Mouse (Mus musculus): ENCODE data around the gene Cxcr1.
"Not testable (repeated sequence)": the region's sequence is repeated elsewhere in the genome, so short reads cannot be mapped to it uniquely, and the experiment has no call there.

The Cxcr1 gene

DNA sequence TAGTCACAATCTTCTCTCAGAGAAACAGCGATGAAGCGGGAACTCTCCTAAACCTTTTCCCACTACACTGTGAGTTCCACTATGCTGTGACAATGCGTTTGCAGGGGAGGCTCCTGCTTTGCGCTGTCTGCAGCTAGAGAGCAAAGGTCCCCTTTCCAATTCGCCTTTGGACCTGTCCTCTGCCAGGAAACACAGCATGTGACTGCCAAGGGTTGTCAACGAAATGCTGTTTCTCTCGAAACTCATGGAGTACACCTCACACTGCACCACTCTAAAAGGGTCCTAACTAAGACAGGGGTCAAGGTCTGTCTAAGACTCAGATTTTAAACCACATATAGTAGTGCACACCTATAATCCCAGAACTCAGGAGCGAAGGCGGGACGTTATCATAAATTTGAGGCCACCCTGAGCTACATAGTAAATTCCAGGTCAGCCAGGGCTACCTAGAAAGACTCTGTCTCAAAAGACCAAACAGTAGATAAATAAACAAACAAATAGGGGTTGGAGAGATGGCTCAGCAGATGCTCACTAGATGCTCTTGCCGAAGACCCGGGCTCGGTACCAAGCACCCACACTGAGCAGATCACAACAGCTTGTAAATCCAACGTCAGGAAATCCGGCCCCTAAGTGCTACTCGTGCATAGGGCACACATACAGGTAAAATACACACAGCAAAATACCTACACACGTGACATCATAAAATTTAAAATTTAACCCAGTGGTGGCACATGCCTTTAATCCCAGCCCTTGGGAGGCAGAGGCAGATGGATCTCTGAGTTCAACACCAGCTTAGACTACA, 2.4 kb upstream of the Cxcr1 start:
- no peak for DNase-seq (ENCODE audit: low spot score in 2 of 2)

DNA sequence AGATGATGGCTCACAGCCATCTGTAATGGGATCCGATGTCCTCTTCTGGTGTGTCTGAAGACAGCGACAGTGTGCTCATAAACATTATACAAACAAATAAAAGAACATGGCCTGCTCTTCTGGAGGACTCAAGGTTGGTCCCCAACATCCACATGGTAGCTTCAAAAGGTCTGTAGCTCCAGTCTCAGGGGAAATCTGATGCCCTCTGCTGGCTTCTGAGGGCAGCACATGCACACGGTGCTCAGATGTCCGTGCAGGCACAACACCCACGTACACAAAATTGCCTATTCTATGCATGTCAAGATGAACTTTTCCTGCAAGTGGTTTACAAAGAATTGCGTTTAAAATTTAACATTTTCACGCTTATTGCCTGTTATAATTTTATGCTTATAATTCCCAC, 1.5 kb upstream of the Cxcr1 start:
- DNase-seq (ENCODE audit: low spot score in 2 of 2), result no peak

- no peak for DNase-seq (ENCODE audit: low spot score in 2 of 2)
Observed at GRCm38 (mm10) chr1:74192711-74193110, 1.7 kb downstream of the Cxcr1 start.

GRCm38 (mm10) chr1:74190471-74190870, 4.0 kb downstream of the Cxcr1 start:
- DNase-seq (ENCODE audit: low spot score in 2 of 2), result no peak

DNA sequence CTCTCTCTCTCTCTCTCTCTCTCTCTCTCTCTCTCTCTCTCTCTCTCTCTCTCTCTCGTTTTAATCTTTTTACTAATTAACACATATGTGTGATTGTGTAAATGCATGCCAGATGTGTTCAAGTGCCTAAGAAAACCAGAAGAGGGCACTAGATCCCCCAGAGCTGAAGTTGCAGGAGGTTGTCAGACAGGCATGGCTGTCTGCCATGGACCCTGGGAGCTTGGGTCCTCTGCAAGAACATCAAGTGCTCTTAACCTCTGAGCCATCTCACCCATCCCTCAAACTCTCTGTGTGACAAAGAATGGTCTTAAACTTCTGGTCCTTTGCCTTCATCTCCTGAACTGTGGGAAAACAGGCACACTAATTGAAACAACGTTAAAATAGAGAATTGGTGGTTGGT, 11.4 kb downstream of the Cxcr1 start:
- no peak for DNase-seq (ENCODE audit: low spot score in 2 of 2)

DNA sequence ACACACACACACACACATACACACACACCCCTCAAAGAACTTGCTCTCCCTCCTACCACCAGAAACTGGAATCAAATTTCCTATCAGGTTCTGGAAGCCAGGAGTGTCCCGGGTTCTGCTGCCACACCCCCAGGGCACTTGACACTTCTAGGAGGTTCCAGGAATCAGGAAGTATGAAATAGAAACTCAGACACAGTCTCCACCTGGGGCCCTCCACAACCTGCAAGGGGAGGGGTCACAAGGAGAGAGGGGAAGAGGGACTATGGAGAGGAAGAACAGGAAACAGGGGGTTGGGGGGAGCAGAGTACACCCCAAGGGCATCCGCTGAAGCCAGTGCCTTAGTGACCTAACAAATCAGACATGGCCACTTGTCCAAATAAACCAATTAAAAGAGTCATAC, 13.0 kb downstream of the Cxcr1 start:
- DNase-seq (ENCODE audit: low spot score in 2 of 2), result no peak

DNA sequence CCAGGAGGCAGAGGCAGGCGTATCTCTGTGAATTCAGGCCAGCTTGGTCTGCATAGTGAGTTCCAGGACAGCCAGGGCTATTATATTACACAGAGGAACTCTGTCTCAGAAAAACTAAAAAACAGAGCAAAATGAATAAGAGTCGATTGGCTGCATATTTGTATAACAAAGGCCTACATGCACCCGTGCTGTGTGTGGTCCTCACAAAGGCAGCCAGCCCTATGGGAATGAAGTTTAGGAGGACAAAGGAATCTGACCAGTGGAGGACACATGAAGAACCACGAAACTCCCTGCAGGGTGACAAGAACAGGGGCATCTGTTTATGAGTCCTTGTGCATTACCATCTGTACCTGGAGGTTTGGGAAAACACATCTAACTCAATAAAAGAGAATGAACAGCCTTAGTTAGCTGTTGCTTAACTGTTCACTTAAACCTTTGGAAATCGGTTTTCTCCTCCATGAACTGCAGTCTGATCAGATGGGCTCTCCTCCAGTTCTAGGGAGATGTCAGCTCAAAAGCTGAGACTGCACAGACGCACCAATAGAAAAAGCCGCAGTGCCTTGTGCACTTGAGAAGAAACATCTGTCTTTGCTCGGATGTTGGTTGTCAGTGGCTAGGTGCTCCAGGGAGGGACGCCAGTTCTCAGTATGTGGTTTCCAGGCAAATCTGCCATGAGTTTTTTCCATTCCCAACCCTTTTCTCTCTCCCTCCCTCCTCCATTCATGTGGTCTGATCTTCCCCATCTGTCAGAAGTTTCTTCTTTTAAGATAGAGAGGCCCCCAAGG, 14.6 kb downstream of the Cxcr1 start:
- DNase-seq (ENCODE audit: low spot score in 2 of 2), result no peak

GRCm38 (mm10) chr1:74178618-74179017, 15.8 kb downstream of the Cxcr1 start:
- DNase-seq (ENCODE audit: low spot score in 2 of 2), result peak in 1 of 2 experiments; percentile 26

DNA sequence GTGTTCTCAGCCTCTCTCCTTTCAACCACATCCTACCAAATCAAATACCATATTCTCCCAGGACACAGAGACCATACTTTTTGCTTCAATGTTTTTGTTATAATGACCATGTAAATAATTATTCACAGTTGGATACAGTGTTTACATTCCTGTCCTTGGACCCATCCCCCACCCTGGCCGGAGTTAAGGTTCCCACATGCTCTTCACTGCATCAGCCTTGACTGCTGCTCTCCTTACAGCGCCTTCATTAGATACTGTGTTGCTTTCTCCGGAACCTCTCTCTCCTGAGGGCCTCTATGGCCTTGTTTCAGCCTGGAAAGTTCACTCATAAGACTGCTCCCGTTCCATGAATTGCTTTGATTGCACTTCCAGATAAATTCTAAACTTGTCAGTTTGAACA, 18.7 kb downstream of the Cxcr1 start:
- no peak for DNase-seq (ENCODE audit: low spot score in 2 of 2)

- no peak for DNase-seq (ENCODE audit: low spot score in 2 of 2)
Observed at GRCm38 (mm10) chr1:74172722-74173121, 21.7 kb downstream of the Cxcr1 start.

DNA sequence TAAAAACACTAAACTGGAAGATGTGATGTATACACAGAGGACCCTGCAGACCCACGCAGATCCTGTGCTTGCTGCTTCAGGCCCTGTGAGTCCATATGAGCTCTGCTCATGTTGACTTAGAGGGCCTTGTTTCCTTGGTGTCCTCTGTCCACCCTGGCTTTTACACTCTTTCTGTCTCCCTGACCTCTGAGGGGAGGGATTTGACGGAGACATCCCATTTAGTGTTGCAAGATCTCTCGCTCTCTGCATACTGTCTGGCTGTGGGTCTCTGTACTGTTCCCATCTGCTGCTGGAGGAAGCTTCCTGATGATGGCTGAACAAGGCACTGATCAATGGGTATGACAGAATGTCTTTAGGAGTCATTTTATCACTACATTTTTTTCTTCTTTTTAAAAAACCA, 24.7 kb downstream of the Cxcr1 start:
- no peak for DNase-seq (ENCODE audit: low spot score in 2 of 2)

GRCm38 (mm10) chr1:74167136-74167535, 27.3 kb downstream of the Cxcr1 start:
- no peak for DNase-seq (ENCODE audit: low spot score in 2 of 2)

GRCm38 (mm10) chr1:74160036-74160435, 34.4 kb downstream of the Cxcr1 start:
- no peak for DNase-seq (ENCODE audit: low spot score in 2 of 2)

DNA sequence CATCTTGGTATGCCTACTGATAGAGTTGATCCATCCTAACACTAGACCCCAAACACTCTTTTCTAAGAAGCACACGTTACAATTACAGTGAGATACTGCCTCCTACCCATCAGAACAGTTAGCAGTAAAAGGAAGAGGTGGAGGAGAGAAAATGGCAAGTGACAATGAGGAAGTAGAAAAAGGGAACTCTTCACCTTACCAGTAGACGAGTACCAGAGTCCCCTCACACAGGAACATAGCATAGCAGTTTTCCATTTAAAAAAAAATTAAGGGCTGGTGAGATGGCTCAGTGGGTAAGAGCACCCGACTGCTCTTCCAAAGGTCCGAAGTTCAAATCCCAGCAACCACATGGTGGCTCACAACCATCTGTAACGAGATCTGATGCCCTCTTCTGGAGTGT, 34.8 kb downstream of the Cxcr1 start:
- not testable (repeated sequence) for DNase-seq (ENCODE audit: low spot score in 2 of 2)

DNA sequence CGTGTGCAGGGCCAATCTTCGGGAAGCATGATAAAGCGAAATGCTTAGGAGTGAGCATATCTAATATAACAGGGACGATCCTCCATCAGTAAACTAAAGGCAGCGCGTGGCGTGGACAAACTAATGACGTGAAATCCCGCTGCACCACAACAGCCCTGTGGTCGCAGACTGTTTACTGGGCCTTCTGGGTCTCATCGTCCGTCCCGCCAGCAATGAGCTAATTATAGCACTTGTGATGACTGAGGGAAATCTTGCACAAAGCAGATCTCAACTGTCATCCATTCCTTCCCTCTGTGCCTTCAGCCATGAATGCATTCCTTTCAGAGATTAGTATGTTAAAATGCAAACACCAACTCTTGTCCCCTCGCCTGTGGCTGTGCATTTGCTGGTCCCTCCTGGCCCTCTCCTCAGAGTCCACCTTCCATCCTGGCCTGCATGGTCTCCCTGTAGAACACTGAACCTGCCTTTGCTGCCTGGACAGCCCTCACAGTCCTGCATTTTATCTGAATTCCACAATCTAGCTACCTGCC, 38.0 kb downstream of the Cxcr1 start:
- no peak for DNase-seq (ENCODE audit: low spot score in 2 of 2)

DNA sequence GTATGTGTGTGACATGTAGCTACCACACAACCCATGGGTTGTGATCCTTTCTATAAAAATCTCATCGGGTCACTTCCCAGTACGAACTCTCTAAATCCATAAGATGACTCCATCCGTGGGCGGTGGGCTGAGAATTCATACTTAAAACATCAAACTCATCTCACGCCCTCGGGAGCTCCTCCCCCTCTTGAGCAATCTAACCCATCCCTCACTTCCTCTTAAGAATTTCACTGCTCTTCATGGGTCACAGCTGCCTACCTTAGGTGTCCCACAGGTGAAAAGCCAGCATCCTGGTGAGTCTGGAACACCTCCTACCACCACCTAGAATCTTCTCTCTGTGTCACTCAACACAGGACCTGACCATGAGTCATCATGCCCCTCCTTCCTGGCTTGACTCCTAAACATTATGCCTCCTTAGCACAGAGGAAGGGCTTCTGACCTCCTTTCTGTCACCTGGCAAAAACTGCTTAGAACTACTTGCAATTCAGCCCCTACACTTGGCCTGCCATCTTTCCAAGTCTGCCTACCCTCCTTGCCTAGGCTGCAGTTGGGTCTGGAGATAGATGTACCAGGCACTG, 38.9 kb downstream of the Cxcr1 start:
- DNase-seq (ENCODE audit: low spot score in 2 of 2), result no peak

- no peak for DNase-seq (ENCODE audit: low spot score in 2 of 2)
Observed at GRCm38 (mm10) chr1:74153461-74154184, 40.8 kb downstream of the Cxcr1 start, which contains the start of gene Cxcr2. Cxcr2 (plus strand) TSS chr1:74153989.

DNA sequence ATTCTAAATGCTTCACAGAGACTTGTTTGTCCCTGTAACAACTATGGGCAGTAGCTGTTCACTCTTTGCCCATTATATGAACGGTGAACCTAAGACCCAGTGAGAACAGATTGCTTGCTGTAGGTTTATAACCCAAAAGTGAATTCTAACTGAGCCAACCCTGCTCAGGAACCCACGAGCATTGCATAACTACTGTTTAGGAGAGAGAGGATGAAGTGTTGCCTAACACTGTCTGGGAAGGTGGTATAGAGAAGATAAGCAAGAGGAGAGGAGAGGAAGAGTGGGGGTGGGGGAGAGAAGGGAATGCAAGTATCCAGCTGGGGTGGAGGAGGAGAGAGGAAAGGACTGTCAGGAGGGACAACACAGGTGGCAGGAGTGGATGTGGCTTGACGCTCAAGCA, 43.3 kb downstream of the Cxcr1 start:
- no peak for DNase-seq (ENCODE audit: low spot score in 2 of 2)

GRCm38 (mm10) chr1:74150101-74150500, 44.3 kb downstream of the Cxcr1 start:
- no peak for DNase-seq (ENCODE audit: low spot score in 2 of 2)

DNA sequence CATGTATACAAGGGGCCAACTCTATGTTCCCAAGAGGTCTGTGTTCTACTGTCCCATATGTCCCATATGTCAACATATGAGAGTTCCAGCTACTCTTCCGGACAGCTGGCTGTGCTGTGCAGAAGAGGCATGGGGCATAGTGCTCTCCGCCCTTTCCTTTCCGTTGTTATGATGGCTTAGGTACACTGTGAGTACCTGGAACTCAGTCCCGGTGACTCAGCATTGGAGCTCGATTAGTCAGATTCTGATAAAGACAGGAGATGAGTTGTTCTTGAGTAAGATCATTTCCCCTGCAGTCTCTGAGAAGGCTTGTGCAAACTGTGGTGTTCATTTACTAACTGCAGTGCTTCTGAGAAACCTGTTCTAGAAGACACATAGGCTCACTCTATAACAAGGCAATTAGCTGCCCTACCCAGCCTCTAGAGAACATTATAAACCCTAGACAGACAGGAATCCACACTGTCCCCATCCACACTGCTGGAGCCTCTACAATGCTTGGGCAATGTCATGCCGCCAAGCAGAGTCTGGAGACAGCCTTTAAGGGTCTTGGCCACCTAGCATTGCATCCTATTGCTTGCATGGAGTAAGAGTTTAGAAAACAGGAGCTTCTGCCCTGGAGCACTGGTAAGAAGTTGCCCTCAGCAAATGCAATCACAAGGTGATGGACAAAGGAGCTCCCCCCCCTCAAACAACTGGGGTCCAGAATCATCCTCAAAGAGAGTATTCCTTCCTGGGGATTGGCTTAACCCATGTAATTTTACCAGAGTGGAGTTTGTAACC, 45.1 kb downstream of the Cxcr1 start:
- DNase-seq (ENCODE audit: low spot score in 2 of 2), result no peak

Measured in spleen, postnatal 36 days (tissue).